Mouse (Mus musculus): ENCODE data around the gene Spa17. TPM values are rescaled to one million over a fixed set of nuclear protein-coding genes. Genes with fewer than 3 reads are reported as not detected.
A peak's percentile ranks its signal among the peaks of the same experiment; 100 is the strongest.

Gene Spa17
- polyA plus RNA-seq, 1 experiment: 1.8 TPM

DNA sequence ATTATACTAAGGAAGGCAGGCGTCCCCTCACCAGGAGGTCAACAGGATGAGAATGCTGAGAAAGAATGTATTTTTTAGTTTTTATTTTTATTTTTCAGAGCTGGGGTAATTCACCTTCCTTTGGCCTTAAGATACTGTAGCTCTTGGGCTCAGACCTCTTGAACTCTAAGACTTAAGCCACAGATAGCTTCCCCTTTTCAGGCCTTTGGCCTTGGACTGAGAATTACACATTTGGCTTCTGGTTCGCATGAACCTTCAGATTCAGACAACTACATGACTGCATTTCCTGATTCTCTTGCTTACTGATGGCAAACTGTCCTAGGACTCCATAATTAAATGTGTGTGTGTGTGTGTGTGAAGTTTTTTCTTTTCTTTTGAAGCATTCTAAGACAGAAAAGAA is 14.9 kb downstream of the Spa17 start:
- no peak overlapping the region for H3K4me3 ChIP-seq (replicated peaks)
- H3K4me1 ChIP-seq: peaks cover 75% of the 10 kb centered on the region
- no peaks in the 10 kb centered on the region for H3K9me3 ChIP-seq
- TF ChIP-seq FLI1 (IDR thresholded peaks at IDR 0.05; ENCODE audit: low read length) (no peak), GATA1 (IDR thresholded peaks at IDR 0.05; ENCODE audit: borderline replicate concordance, low read length) (no peak)
- peaks cover 45% of the 10 kb centered on the region for H3K36me3 ChIP-seq (replicated peaks; ENCODE audit: low read length)
- H3K27me3 ChIP-seq (replicated peaks): no peaks in the 10 kb centered on the region

DNA sequence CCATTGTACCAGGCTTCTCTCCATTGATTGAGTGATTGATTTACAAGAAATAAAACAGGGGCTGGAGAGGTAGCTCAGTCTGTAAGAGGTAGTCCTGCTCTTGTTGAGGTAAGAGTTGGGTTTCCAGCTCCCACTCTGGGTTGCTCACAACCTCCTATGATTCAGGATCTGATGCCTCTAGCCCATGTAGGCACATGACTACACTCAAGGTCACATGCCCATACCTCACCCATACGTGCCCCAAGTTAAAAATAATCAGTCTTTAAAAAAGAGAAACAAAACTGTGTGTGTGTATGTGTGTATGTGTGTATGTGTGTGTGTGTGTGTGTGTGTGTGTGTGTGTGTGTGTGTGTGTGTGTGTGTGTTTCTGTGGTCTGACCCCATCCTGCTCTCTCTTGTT is 18.0 kb downstream of the Spa17 start:
- TF ChIP-seq FLI1 (IDR thresholded peaks at IDR 0.05; ENCODE audit: low read length) (no peak), GATA1 (IDR thresholded peaks at IDR 0.05; ENCODE audit: borderline replicate concordance, low read length) (no peak)
- Histone ChIP-seq H3K36me3 (replicated peaks; ENCODE audit: low read length) (peaks cover 41% of the 10 kb centered on the region), H3K4me3 (replicated peaks) (no peak overlapping the region), H3K27me3 (replicated peaks) (no peaks in the 10 kb centered on the region), H3K4me1 (peaks cover 91% of the 10 kb centered on the region), H3K9me3 (no peaks in the 10 kb centered on the region; the same call in 1 of the 2 replicates)

DNA sequence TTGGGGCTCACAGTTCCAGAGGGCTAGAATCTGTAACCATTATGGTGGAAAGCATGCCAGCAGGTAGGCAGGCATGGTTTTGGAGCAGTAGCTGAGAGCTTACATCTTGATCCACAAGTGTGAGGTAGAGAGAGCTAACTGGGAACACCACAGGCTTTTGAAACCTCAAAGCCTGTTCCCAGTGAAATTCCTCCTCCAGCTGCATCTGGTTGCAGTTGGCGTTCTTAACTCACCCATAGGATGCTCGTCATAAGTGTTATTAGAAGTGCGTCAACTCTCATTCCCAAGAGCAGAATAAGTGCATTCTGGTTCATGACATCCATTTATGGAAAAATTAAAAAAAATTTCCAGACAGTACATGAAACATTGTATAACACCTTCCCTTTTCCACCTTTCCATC is 19.8 kb downstream of the Spa17 start:
- no peaks in the 10 kb centered on the region for H3K27me3 ChIP-seq (replicated peaks)
- H3K36me3 ChIP-seq (replicated peaks; ENCODE audit: low read length): peaks cover 48% of the 10 kb centered on the region
- H3K9me3 ChIP-seq: no peaks in the 10 kb centered on the region; the same call in 1 of the 2 replicates
- no peak overlapping the region for H3K4me3 ChIP-seq (replicated peaks)
- TF ChIP-seq FLI1 (IDR thresholded peaks at IDR 0.05; ENCODE audit: low read length) (no peak), GATA1 (IDR thresholded peaks at IDR 0.05; ENCODE audit: borderline replicate concordance, low read length) (no peak)
- H3K4me1 ChIP-seq: peaks cover 88% of the 10 kb centered on the region

DNA sequence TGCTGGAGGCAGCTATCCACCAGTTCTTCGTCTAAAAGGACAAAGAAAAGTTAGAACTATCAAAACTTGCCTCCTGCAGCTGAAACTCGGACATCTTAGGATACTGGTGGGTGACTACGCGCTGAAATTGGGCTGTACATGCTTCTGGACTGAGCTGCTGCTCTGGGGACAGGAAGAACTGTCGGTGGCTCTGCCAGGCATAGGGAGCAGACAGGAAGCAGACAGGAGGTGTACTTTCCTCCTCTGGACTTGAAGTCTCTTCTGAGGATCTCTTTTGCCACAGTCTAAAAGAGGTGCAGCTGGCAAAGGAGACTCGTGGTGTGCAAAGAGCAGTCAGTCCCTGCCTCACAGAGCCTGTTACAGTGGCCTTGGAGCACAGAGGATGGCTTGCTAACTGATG is 20.9 kb downstream of the Spa17 start:
- peaks cover 4% of the 10 kb centered on the region for H3K9me3 ChIP-seq
- H3K36me3 ChIP-seq (replicated peaks; ENCODE audit: low read length): peaks cover 53% of the 10 kb centered on the region
- H3K27me3 ChIP-seq (replicated peaks): no peaks in the 10 kb centered on the region
- peak overlapping the region; percentile 74 for H3K4me3 ChIP-seq (replicated peaks)
- H3K4me1 ChIP-seq: peaks cover 82% of the 10 kb centered on the region
- TF ChIP-seq GATA1 (IDR thresholded peaks at IDR 0.05; ENCODE audit: borderline replicate concordance, low read length) (no peak), FLI1 (IDR thresholded peaks at IDR 0.05; ENCODE audit: low read length) (no peak)

DNA sequence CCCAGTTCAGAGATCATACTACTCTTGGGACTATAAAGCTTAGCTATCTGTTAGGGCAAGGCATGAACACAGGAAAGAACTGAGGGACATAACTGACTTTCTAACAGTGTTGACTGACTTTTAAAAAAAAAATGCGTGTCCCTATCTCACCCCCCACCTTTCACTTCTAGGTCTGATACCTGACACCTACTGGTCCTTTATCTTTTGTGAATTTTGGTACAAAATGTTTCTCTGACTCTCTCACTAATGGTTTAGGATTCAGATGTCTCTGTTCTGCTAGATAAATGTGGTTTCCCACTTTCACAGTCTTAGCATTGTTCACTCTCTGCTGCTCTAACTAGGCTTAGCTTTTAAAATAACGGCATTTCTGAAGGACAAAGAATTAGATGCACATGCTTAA is 21.5 kb downstream of the Spa17 start:
- H3K4me1 ChIP-seq: peaks cover 82% of the 10 kb centered on the region
- H3K36me3 ChIP-seq (replicated peaks; ENCODE audit: low read length): peaks cover 55% of the 10 kb centered on the region
- TF ChIP-seq GATA1 (IDR thresholded peaks at IDR 0.05; ENCODE audit: borderline replicate concordance, low read length): no peak
- no peak for TF ChIP-seq FLI1 (IDR thresholded peaks at IDR 0.05; ENCODE audit: low read length)

DNA sequence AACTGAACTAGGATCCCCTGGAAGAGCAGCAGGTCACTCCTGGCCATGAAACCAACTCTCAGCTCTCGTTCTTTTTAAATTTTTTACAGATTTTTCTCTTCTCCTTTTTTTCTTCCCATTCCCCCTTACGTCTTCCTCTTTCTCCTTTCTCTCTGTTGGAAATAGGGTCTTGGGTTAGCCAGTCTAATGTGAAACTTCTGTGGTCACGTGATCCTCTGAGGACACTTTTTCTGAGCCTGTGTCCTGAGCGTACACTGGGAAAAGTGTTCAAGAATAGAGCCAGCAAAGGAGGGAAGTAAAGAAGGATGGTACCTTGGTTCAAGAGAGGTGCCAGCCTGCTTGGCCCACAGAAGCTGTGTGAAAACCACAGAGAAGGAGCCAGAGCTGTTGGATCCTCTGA is 23.1 kb downstream of the Spa17 start:
- Histone ChIP-seq H3K27me3 (replicated peaks) (no peaks in the 10 kb centered on the region), H3K4me3 (replicated peaks) (no peak overlapping the region), H3K4me1 (peaks cover 69% of the 10 kb centered on the region), H3K9me3 (peaks cover 4% of the 10 kb centered on the region), H3K36me3 (replicated peaks; ENCODE audit: low read length) (peaks cover 60% of the 10 kb centered on the region)
- TF ChIP-seq GATA1 (IDR thresholded peaks at IDR 0.05; ENCODE audit: borderline replicate concordance, low read length) (no peak), FLI1 (IDR thresholded peaks at IDR 0.05; ENCODE audit: low read length) (no peak)

More for the DNA sequence above, 21.5 kb downstream of the Spa17 start:
- H3K4me3 ChIP-seq (replicated peaks): no peak overlapping the region
- no peaks in the 10 kb centered on the region for H3K27me3 ChIP-seq (replicated peaks)
- H3K9me3 ChIP-seq: peaks cover 4% of the 10 kb centered on the region

DNA sequence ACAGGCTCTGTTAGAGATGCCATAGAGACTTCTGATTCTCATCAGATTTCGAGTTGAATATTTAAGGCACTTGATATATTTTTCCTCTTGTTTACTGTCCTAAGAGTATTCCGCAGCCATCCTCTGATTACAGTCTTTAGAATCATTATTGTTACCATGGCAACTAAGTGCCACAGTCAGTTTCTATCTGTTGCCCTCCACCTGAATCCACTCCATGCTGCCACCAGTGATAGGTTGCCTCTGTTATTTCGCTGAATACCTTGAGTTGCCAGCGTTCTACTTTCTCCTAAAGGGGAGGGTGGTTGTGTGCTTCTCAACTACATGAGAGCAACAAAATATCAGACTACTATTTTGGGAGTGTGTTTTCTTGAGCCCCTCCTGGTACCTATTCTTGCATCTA is 26.8 kb downstream of the Spa17 start:
- peaks cover 4% of the 10 kb centered on the region for H3K9me3 ChIP-seq
- peaks cover 51% of the 10 kb centered on the region for H3K36me3 ChIP-seq (replicated peaks; ENCODE audit: low read length)
- H3K27me3 ChIP-seq (replicated peaks): no peaks in the 10 kb centered on the region
- peaks cover 47% of the 10 kb centered on the region for H3K4me1 ChIP-seq
- H3K4me3 ChIP-seq (replicated peaks): no peak overlapping the region
- TF ChIP-seq GATA1 (IDR thresholded peaks at IDR 0.05; ENCODE audit: borderline replicate concordance, low read length) (no peak), FLI1 (IDR thresholded peaks at IDR 0.05; ENCODE audit: low read length) (no peak)

DNA sequence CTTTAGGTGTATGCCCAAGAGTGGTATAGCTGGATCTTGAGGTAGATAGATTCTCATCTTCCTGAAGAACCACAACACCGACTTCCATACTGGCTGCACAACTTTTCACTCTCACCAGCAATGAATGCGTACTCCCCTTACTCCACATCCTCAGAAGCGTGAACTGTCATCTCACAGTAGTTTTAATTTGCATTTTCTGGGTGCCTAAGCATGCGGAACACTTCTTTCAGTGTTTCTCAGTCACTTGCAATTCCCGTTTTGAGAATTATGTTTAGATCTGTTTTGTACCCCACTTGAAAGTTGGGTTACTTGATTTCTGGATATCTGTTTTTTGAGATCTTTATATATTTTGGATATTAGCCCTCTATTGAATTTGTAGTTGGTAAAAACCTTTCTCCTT is 29.9 kb downstream of the Spa17 start:
- Histone ChIP-seq H3K27me3 (replicated peaks) (no peaks in the 10 kb centered on the region), H3K9me3 (peaks cover 4% of the 10 kb centered on the region), H3K4me1 (peaks cover 41% of the 10 kb centered on the region), H3K4me3 (replicated peaks) (no peak overlapping the region), H3K36me3 (replicated peaks; ENCODE audit: low read length) (peaks cover 33% of the 10 kb centered on the region)
- no peak for TF ChIP-seq FLI1 (IDR thresholded peaks at IDR 0.05; ENCODE audit: low read length)
- no peak for TF ChIP-seq GATA1 (IDR thresholded peaks at IDR 0.05; ENCODE audit: borderline replicate concordance, low read length)

DNA sequence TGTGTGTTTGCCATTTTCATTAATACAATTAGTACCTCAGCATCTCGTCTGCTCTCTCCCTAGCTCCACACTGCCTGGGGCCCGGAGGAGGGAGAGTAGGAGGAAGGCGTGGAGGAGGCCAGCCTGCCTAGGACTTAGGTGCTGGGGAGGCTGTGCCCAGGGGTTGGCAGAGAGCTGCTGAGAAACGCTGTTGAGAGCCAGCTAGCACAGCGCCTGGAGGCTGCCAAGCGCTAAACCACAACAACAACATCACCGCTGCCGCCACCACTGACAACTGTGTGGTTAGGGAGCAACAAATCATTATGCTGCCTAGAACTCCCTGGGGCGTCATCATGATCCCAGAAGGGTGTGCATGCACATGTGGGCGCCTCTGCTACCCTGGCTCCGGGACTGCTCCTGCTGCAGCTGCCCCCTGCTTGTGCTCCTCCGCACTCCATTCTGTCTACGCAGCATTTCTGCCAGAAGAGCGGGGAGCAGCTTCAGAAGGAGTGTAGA is 37.0 kb downstream of the Spa17 start:
- Histone ChIP-seq H3K36me3 (replicated peaks; ENCODE audit: low read length) (peaks cover 61% of the 10 kb centered on the region), H3K27me3 (replicated peaks) (no peaks in the 10 kb centered on the region), H3K4me1 (peaks cover 89% of the 10 kb centered on the region), H3K9me3 (no peaks in the 10 kb centered on the region), H3K4me3 (replicated peaks) (peak overlapping the region; percentile 88)
- TF ChIP-seq GATA1 (IDR thresholded peaks at IDR 0.05; ENCODE audit: borderline replicate concordance, low read length): no peak
- no peak for TF ChIP-seq FLI1 (IDR thresholded peaks at IDR 0.05; ENCODE audit: low read length)

DNA sequence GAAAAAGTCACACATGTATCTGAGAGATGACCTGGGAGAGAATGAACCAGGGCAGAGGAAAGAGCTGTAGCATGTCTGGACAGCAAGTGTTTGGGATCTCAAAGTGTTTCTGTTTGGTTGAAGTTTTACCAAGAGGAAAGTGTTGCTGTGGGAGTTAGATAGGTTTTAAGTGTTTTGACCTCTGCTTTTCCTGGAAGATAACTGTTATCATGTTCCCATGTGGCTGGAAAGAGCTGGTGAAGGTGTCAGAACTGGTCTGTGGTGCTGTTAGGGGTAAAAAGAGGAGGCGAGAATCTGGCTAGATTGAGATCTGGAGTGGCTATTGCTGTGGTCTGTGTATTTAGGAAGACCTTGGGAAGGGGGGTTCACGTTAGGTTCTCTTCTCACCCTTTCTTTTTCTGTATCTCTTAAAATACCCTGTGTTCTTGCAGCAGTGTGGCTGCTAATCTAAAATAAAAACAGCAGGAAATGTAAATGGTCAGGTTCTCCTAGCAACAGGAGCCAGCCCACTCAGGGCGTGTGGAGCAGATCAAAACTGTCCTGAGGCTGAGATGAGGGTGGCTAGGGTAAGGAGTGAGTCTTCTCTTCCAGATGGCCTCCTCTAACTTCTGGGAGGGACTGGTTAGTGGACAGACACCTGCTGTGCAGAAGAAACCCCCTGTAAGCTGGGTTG is 41.2 kb downstream of the Spa17 start:
- Histone ChIP-seq H3K9me3 (no peaks in the 10 kb centered on the region), H3K4me1 (peaks cover 100% of the 10 kb centered on the region), H3K36me3 (replicated peaks; ENCODE audit: low read length) (peaks cover 56% of the 10 kb centered on the region), H3K27me3 (replicated peaks) (no peaks in the 10 kb centered on the region), H3K4me3 (replicated peaks) (peak overlapping the region; percentile 85)
- TF ChIP-seq FLI1 (IDR thresholded peaks at IDR 0.05; ENCODE audit: low read length): no peak
- no peak; the same call in 2 of the 3 replicates for TF ChIP-seq GATA1 (IDR thresholded peaks at IDR 0.05; ENCODE audit: borderline replicate concordance, low read length)

Data from megakaryocyte, embryonic 14.5 days (primary cell).